Mouse (Mus musculus) large intestine, adult 2 months (tissue): ENCODE results near the gene Oit3. TPM values are rescaled to one million over a fixed set of nuclear protein-coding genes. Genes with fewer than 3 reads are reported as not detected.

ENCODE experiments used
- DNase-seq: peaks from one replicate; pipeline ENCODE4 v3.0.0-alpha.2; 2012; ENCODE audit warnings: low read depth, low spot score
- WGBS: fragments of 180-500 bp; shearing (Covaris S2); methylation state at CpG from one replicate; pipeline ENCODE4 v1.1.7; 2018; 5-methylcytosine and 5-hydroxymethylcytosine counted together
- polyA plus RNA-seq: library from polyadenylated mRNA; depleted of rRNA; stranded (reverse); fragments of >200 nt; gene quantifications from 2 replicates; pipeline ENCODE4 v1.2.3, GENCODE M21; 2012; rRNA removed

The Oit3 gene
- polyA plus RNA-seq, 1 experiment: 0.29 TPM

DNA sequence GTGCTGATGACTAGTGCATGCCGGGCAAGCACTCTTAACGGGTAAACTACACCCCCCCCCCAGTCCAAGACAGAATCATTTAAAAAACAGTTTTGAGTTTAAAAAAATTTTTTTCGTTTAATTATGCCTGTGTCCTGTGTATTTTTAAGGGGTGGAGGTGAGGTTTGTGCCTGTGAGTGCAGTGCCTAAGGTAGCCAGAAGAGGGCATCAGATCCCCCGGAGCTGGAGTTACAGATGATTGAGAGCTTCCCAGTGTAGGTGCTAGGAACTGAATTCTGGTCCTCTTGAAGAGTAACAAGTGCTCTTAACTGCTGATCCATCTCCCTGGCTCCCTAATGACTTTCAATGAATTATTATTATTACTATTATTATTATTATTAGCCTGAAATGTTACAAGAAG is 62.9 kb downstream of the Oit3 start:
- WGBS: 94% methylated on average over 4 of the region's 4 CpGs
- no peak for DNase-seq

GRCm38 (mm10) chr10:59377906-59378305 is 63.7 kb downstream of the Oit3 start:
- WGBS: 62% methylated on average over 10 of the region's 10 CpGs
- DNase-seq: no peak

Other genes starting within 250 kb of the Oit3 start
- 3.9 and 5.0 TPM in 2 replicates for gene Sept10, start 219.9 kb downstream of the Oit3 start, polyA plus RNA-seq
- 2.7 and 4.9 TPM in 2 replicates for gene Sowahc, start 219.8 kb downstream of the Oit3 start, polyA plus RNA-seq
- gene P4ha1, start 118.5 kb downstream of the Oit3 start, polyA plus RNA-seq: 4.2 and 4.9 TPM in 2 replicates
- 12.0 and 13.7 TPM in 2 replicates for gene Gm10273, start 46.1 kb downstream of the Oit3 start, polyA plus RNA-seq
- gene Pla2g12b, start 38.1 kb downstream of the Oit3 start, polyA plus RNA-seq: 46.2 and 97.8 TPM in 2 replicates
- not detected in 2 replicates for gene Gm10322, start 174.3 kb upstream of the Oit3 start, polyA plus RNA-seq
- 61.8 and 86.4 TPM in 2 replicates for gene Mcu, start 174.9 kb upstream of the Oit3 start, polyA plus RNA-seq